Mouse (Mus musculus) spleen, postnatal 14 days (tissue): ENCODE measurements around the gene Esrrg.

ENCODE experiments used
- DNase-seq, 2 experiments: peaks; one replicate each; pipeline ENCODE4 v3.0.0; 2021 to 2022; ENCODE audit warnings: low spot score in 2 of 2

Esrrg gene

DNA sequence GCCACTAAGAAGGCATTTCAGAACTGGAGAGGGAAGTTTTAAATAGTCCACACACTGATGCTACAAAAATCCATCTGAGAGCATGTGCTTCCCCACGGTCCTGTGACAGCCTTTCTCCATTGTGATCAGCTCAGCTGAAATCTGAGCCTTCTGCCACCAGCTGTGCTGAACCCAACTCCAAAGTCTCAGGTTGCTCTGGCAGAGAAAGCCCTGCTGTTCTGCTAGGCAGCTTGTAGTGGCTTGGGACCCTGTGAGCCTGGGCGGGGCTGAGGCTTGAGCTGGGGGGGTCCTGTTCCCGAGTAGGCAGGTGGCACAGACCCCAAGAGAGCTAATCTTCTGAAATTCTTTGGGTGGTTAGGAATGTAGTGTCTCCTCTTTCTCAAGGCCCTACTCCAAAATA is 299.3 kb downstream of the Esrrg start:
- no peak for DNase-seq

DNA sequence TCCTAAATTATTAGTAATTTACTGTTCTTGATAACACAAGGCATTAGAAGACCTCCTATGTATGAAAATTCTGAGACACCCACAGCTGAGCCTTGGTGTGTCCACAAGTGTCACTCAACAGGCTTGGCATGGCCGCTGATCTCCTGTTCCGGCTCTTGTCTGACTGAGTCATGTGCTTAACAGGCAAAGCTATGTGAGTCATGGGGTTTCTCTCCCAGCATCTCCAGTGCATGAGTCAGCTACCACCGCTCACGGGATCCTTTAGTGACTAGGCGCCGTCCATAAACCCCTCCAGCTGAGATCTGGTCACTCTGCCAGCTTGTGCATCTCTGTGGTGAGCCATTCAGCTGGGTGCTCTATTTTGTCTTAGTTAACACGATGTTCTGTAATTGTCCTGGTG is 302.1 kb downstream of the Esrrg start:
- no peak for DNase-seq

DNA sequence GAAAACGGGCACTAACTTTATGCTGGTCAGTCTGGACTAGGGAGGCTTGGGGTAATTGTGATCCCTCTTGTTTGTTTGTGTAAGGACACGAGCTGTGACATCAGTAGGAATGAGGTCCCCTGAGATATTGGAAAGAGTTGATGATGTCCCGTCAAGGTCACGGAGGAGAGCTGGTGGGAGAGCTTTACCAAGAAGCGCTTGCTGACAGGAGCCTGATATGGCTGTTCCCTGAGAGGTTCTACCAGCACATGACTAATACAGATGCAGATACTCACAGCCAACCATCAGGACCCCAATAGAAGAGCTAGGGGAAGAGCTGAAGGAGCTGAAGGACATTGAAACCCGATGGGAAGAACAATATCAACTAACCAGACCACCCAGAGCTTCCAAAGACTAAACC is 302.6 kb downstream of the Esrrg start:
- no peak for DNase-seq

DNA sequence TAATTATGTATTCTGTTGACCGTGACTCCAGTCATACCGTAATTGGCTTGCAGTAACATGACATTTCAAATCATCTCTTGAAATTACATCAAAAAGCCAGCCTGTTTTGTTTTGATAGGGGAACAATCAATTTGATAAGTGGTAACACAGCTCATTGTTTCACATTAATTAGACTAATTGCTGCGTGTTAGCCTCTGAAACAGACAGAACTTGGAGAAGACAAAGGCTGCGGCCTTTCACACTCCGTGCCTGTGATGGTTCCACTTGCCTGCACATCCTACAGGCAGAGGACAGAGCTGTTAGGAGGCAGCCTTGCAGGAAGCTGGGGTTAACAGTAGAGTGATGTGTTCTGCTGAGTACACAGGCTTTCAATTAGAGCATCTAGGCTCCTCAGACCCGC is 309.7 kb downstream of the Esrrg start:
- no peak for DNase-seq

GRCm38 (mm10) chr1:187918939-187919338 is 310.3 kb downstream of the Esrrg start:
- no peak for DNase-seq

DNA sequence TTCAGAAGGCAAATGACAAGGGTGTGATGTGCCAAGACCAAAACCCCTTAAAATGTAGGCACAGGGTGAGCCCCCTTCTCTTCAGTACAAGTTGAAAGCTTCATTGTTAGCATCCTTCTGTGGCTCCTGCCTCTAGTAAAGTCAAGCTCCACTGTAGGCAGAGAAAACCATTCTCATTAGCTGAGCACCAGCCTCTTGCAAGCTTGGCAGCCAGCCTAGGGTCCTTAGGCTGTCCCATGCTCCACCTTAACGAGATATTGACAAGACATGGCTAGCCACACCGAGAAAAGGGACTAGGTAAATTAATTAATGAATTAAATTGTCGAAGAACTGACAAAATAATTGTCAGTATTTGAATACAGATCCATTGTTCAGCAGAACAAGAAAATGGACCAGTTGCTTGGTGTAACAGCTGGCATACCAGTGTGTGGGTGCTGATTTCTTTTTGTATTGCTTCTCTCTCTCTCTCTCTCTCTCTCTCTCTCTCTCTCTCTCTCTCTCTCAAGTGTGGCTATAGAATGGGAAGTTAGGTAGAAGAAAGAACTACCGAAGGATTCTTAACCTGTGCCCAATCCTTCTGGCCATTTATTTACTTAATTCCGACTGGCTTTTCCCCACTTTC is 311.7 kb downstream of the Esrrg start:
- DNase-seq: no peak

DNA sequence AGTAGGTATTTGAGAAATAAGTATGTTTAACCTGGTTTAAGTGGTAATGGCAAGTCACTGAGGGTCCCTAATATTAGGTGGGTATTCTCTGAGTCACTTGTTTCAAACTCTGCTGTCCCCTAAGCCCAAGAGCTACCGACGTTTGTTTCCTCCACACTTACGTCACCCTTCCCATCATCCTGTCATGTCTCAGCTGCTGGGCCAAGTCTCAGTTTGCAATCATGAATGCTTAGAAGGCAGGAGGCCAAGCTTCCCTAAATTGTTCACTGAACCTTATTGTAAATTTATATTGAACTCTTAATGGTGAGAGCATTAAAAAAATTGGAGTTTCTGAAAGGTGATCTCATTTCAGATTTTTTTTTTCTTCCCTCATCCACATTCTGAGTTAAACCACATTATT is 322.6 kb downstream of the Esrrg start:
- no peak for DNase-seq

GRCm38 (mm10) chr1:187938652-187939051 is 330.1 kb downstream of the Esrrg start:
- no peak for DNase-seq

DNA sequence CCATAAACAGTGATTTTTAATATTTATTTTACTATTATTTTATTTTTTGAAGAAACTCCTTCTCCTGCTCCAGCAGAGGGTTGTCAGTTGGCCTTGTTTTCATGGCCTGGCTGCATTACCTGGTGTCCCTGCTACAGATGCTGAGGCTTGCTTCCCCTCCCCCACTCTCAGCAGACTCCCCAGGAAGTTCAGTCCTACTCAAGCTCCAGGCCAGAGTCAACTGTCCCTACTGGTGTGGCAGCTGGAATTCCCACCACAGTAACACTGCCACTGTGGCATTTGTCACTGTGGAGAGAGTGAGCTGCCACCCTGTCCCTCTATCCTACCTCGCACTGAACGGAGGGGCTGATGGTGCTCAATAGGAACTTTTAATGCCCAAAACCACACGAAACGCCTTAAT is 330.5 kb downstream of the Esrrg start:
- DNase-seq: no peak

DNA sequence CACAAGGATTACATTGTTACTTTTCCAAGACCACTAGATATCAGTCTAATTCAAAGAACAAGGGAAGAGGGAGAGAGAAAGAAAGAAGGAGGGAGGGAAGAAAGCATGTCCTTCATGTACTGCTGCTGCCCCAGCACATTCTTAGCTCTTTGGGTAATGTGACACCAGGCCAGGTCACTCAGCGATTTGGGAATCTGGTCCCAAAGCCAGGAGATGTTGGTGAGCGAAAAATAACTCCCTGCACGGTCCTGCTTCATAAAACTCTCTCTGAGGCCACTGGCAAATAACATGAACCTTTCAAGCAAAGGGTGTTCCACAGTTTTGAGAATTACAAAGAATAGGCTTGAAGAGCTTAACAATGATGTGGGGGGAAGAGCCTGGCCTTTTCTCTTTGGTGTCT is 342.9 kb downstream of the Esrrg start:
- no peak for DNase-seq

- DNase-seq: no peak
These were observed 348.1 kb downstream of the Esrrg start for GRCm38 (mm10) chr1:187956702-187957101.

GRCm38 (mm10) chr1:187959192-187959591 is 350.6 kb downstream of the Esrrg start:
- DNase-seq: no peak

GRCm38 (mm10) chr1:187961452-187961851 is 352.9 kb downstream of the Esrrg start:
- no peak for DNase-seq

GRCm38 (mm10) chr1:187964829-187965760 is 356.5 kb downstream of the Esrrg start:
- DNase-seq: no peak

DNA sequence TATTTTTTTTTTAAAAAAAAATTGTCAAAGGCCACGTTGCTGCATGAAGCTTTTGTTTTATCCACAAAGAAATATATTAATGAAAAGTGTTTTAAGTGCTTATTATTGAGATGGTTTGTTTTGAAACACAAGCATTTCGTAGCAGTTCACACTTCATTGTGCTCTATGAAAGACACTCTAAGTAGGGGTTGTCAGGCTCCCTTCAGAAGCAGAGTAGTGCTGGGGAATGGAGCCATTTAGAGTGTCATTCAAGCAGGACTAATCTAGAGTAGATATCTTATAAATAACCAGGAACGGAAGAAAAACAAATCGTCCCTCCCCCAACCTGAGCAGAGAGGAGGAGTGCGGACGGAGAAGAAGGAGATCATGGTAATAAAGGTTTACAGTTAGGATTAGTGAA is 357.3 kb downstream of the Esrrg start:
- no peak for DNase-seq

- no peak for DNase-seq
These were observed 359.8 kb downstream of the Esrrg start for GRCm38 (mm10) chr1:187968379-187968778.

DNA sequence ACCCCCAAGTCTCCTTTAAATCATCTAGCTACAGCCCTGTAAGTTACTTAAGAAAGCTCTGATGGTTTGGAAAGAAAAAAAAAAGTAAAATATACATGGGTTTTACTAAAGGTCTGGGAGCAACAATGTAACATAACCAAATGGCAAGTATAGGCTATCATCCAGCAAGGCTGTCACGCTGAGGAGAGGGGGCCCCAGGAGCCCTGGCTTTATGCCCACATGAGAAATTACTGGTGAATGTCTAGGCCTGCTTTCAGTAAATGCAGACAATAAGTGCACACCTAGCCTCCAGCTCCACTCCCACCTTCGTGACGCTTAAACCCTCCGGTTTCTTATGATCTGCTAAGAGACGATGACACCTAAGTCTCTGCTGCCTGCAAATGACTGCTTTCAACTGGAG is 360.9 kb downstream of the Esrrg start:
- no peak for DNase-seq

- no peak for DNase-seq
These were observed 365.8 kb downstream of the Esrrg start for GRCm38 (mm10) chr1:187974396-187974795.

GRCm38 (mm10) chr1:187975465-187976352 is 367.1 kb downstream of the Esrrg start:
- DNase-seq: no peak

GRCm38 (mm10) chr1:187976353-187976730 is 367.8 kb downstream of the Esrrg start:
- no peak for DNase-seq

DNA sequence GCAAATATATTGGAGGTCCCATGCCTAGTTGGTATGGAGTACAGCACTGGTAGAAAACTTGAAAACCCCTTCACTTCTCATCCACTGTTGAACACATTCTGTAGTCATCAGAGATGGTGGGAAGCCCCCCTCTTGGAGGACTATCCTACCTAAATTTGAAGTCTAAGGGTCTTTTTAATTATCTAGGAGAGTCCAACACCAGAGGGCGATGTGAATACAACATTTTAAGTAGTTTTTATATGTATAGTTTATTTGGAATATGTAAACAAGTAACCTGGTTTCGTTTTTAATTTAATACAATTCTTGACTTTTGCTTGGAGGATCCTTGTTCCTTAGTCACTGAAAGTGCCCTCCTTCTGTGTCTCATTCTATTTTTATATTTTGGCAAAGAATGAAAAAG is 372.4 kb downstream of the Esrrg start:
- no peak for DNase-seq

- no peak for DNase-seq
These were observed 374.6 kb downstream of the Esrrg start for GRCm38 (mm10) chr1:187983177-187983576.
